Mouse (Mus musculus): ENCODE results near the gene Pgpep1.

DNA sequence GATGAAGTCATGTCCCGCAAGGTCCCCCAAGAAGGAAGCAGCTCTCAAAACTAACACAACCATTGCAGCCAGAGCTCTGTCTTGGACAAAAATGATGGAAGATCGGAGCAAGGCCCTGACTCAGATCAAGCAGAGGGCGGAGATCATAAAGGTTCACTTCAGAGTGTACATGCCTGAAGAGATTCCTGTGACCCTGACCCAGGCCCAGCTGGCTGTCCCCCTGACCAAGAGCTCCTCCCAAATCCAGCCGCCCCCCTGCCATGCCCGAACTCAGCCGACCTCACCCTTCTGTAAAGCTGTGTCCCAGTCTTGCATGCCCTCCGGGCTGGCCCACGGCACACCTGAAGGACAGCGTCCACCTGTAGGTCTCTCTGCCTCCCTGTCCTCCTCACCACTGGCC lies 49.6 kb upstream of the Pgpep1 start:
- TF ChIP-seq POLR2A (IDR thresholded peaks at IDR 0.05; ENCODE audit: borderline replicate concordance, control insufficient read depth, low read depth, low read length) (no peak), CTCF (IDR thresholded peaks at IDR 0.05; ENCODE audit: control insufficient read depth, insufficient read depth, low read length) (no peak)

All from bone marrow, adult 2 months (tissue).